Mouse (Mus musculus): Measurements from ENCODE around the gene Kcnk1.

Gene Kcnk1

DNA sequence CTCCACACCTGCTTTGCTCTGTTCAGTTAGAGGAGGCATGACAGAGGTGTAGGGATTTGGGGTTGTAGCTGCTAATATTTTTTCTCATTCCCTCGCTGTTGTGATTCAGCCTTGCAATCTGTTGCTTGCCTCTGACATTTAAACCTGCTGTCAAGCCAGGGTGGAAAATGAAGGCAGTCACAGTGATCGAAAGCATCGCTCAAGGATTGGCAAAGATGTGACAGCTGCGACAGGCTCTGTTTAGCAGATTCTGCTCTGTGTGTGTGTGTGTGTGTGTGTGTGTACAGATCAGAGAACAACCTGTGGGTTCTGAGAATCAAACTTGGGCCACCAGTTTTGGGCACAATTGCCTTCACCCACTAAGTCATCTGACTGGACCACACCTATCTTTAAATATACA, 50.8 kb downstream of the Kcnk1 start:
- DNase-seq (ENCODE audit: low read depth, low spot score): no peak

DNA sequence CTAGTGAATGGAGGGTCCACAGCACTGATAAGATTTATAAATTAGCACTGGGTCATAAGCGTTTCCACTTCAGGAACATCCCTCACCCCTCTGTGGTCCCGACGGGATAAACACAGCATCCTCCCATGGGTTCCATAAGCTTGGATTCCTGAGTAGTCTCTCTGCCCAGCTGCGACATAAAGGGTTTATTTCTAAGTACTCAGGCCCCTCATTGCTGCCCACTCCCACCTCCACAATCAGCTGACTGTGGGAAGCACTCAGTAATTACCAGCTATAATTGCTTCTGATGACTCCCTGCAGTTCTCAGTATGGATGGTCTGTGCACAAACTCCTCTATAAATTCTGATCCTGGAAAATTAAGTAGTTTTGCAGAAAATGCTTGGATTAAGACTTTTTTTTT, 58.9 kb downstream of the Kcnk1 start:
- DNase-seq (ENCODE audit: low read depth, low spot score): no peak

DNA sequence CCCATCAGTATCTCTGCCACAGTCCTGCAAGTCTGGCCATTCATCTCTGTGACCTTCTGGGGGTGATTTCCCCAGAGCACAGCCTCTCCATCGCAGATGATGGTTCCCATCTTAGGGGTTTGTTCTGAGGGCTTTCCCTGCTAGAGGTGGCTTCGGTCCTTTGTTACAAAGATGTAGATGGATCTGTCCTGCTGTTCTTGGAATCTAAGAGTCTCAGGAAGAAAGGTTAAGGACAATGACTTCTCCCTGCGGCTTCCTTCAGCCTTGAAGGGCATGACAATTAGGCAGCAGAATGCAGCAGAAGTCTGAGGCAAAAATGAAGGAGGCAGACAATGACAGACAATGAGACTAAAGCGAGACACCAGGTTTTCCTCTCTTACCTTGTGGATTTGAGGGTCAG, 63.9 kb downstream of the Kcnk1 start:
- no peak for DNase-seq (ENCODE audit: low read depth, low spot score)

DNA sequence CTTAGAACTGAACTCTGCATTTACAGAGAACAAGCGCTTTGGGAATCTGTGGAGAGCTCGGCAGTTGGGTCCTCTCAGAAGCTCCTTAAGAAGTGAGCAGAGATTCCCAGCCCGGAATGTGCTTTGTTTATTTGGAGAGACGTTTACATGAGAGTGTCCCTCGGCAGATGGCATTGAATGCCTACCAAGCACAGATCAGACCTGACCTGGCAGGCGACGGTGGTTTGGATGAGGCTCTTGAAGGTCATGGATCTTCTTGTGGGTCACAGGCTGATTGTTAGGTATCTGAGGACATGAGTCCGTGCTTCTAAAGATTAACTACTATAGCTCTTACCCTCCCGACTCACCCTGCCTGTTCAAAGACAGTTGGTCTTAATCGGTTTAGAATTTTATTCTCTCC, 67.9 kb downstream of the Kcnk1 start:
- DNase-seq (ENCODE audit: low read depth, low spot score): no peak

DNA sequence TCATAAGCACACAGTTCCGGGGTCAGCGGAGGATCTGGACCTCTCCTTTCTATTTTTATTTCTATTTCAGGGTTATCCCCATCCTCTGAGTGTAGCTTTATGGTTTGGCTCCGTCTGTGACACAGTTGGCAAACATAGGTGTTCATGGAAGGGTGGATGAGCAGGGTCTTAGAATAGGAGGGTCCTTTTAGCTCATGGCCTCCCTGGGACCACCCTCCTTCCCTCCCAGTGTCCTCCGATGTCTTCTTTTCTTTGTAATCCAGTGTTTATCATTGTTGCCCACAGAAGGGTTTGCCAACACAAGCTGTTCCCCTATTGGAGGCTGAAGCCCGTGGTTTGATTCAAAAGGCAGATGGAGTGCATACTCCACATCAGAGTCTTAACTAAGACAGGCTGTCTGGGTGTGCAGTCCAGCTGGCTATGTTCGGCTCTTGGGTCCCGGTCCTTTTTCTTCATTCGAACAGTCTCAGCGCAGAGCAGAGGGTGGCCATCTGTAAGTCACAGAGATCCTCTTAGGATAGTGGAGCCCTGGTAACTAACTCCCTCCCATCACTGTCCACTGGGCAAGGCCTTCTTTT, 69.0 kb downstream of the Kcnk1 start:
- no peak for DNase-seq (ENCODE audit: low read depth, low spot score)

DNA sequence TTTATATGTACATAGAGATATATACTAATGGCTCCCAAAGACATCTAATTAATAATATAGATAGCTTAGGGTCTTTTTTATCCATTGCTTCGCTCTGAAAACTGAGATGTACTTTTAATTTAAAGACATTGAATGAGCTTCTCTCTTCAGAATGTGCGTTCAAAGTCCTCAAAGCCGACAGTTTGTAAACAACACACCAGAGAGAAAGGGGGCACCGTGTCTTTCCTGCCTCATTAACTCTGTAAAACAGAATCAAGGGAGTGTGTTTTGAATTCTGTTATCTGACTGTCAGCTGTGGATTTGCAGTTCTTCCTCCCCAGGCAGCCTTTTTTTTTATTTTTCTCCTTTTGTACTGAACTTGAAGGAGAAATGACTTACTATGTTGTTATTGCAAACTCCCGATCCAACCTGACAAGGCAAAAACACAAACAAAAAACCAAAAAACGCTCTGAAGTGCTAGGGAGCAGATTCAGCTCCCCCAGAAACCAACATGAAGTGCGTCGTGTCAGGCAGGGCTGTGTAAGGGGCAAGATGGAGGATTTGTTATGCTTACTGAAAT, 69.7 kb downstream of the Kcnk1 start:
- no peak for DNase-seq (ENCODE audit: low read depth, low spot score)

DNA sequence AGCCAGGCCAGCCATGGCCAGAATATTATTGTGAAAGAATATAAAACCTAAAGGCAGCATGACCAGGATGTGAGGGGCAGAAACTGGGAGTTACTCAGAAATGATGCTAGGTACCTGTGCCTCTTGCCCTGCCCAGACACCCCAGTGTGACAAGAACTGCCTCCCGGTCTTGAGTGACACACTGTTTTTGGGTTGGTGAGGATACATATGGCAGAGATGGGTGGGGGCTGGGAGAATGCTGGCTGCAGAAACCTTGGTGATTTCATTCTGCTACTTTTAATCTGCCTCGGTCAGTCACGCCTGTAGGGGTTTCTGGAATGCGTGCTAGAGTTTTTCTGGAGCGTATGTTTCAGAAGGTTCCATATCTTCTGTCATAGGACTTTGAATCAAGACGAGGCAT, 72.3 kb downstream of the Kcnk1 start:
- DNase-seq (ENCODE audit: low read depth, low spot score): no peak

DNA sequence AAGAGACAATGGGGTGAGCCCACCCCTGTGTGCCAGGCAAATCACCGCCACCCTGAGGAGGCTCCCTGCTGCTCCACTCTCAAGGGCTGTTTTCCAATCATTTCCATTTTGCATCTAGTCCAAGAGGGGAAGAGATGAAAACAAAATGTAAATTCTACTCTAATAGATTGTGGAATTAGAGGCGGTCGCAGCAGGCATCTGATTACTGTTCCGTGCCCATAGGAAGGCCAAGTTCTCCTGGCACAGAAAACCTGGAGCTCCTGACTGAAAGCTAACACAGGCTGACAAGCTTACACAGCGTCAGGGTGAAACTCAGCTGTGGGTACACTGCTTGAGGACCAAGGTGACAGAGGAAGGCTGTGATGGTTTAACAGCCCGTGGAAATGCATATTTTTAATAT, 73.2 kb downstream of the Kcnk1 start:
- no peak for DNase-seq (ENCODE audit: low read depth, low spot score)

DNA sequence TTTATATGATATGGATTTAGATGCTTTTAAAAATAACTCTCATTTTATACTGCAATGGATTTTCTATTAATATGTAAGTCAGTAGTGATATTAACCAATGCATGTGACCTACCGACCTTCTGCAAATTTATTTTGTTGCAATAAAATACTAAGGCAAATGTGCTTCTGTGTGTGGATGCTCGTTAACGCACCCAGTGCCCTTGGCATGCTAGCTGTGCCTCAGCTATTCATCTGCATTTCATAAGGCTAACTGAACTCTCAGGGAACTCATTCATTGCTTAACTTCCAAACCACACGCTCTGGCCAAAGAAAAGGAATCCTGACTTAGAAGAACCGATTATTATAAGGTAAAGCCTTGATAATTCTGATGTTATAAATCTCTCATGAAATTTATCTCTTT, 77.7 kb downstream of the Kcnk1 start:
- no peak for DNase-seq (ENCODE audit: low read depth, low spot score)

DNA sequence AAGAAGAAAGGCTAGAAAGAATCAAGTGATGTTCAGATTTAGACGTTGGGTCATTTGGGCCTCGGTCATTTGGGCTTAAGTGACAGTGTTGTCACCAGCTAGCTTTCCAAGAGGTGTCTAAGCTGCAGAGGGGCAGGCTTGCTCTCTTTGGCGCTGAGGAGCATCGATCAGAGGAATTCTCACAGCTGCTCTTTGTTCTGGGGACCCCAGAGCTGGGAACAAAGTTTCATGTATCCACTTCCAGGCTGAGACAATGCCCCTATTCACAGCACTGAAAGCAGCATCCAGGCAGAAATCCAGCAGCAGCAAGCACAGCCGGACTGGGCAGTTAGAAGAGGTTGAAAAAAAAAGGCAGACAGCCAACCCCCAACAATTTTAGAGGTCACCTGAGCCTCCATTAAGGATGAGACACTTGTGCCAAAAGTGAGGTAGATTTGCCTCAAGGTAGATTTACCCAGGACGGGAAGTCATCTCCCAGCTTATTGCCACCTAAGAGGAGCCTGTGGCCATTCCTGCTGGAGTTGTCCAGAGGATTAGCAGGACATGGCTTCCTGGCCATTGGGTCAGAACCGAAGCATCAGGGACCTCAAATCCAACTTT, 78.3 kb downstream of the Kcnk1 start:
- peak; percentile 35 for DNase-seq (ENCODE audit: low read depth, low spot score)

DNA sequence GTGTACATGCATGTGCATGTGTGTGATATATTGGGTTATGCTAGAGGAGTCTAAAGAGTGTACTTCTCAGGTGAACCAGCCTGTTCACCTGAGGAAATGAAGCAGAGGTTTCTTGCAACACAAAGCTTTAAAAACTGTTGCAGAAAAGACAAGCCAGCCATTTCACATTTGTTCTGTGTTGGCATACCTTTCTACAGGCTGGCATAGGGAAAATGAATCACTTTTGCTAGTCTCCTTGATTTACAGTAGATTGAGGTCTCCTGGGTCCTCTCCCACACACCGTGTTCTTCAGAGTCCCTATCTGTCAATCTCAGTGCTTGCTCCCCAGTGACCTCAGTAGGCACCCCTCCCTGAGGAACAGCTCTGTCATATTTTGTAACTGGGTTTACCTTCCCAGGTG, 79.1 kb downstream of the Kcnk1 start:
- DNase-seq (ENCODE audit: low read depth, low spot score): no peak

DNA sequence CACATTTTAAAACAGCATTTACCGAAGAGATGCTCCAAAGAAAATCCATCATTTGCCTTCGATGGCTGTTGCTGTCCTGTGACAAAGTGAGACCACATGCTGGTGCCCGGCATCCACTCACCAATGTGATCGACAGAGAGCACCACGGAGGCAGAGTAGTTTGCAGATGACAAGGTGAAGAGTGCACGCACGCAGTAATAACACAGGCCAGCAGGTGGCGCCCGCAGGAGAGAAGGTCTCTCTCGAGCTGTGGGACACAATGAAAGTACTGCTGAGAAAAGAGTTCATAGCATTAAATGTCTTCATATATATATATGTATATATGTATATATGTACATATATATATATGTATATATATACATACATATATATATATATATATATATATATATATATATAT, 80.4 kb downstream of the Kcnk1 start:
- peak; percentile 48 for DNase-seq (ENCODE audit: low read depth, low spot score)

All from embryo, embryonic 11.5 days (tissue).